Mouse (Mus musculus) gonadal fat pad, adult 2 months (tissue): ENCODE measurements at regions not wholly inside any gene's neighbourhood (a gene's known extent, or its start where the extent isn't known, plus 50 kb on each side); places are given as distances from the start of the nearest gene placed in this dataset.

ENCODE experiments used
- DNase-seq: peaks from one replicate; pipeline ENCODE4 v3.0.0-alpha.2; 2012; ENCODE audit warnings: low read depth

DNA sequence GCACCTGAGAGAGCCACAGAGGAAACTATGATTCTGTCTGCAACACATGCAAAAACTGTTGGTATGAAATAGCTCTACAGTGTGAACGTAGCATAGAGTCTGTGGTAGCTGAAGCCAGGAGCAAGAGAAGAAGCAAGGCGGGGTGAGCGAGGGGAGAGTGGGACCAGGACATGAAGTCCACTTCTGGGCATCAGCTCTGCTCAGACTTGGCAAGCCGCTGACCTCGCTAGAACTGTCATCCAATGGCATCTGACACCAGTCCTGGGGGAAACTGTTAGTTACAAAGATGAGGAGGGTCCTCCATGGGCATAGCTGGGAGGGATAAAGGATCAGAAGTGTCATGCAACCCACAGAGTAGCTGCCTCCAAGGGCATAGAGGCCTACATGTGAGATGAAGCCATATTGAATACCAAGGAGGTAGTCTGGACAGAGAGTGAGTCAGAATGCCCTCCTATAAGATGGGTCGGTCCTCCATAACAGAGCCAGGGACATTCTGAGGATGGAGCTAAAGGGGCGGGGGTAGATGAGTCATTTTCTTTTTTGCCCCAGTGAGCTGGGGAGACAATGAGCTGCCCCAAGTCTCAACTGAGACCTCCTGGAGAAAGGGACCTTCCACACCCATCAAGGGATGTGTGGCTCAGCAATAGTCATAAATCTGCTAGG lies 102.0 kb downstream of the 1810010D01Rik start:
- no peak for DNase-seq

DNA sequence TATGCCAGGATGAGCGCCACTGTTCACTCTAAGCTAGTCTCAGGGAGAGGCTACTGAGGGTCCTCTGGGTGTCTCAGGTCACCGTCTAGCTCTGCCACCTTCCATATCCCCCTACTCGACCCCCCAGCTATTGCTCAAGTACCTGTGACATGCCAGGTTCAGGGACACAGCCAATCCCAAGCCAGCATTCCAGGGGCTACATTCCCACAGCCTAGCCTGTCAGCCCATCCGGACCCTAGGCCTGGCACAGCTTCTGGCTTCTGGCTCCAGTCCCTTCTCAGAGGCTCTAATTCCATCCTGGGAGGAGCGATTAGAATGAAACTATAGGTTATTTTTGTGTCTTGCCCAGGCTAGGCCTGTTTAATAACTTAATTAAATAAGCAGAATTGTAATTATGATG lies 105.2 kb downstream of the 1810010D01Rik start:
- no peak for DNase-seq

DNA sequence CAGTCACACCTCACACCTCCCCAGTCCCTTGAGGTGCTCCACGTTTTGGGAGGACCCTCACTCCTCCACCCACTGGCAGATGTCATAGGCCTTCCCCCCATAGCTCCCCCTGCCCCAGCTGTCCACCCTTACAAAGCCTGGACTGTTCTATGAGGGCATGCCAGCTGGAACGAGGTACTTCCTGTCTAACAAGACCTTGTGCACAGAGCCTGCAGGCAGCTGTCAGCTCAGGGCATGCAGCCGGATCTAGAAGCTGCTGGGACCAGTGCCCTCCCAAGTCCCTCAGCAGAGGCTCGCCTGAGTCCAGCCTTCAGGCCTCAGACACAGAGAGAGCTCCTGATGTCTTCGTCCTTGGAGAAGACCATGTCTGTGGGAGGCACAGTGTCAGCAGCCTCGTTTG lies 105.7 kb downstream of the 1810010D01Rik start:
- DNase-seq: no peak

DNA sequence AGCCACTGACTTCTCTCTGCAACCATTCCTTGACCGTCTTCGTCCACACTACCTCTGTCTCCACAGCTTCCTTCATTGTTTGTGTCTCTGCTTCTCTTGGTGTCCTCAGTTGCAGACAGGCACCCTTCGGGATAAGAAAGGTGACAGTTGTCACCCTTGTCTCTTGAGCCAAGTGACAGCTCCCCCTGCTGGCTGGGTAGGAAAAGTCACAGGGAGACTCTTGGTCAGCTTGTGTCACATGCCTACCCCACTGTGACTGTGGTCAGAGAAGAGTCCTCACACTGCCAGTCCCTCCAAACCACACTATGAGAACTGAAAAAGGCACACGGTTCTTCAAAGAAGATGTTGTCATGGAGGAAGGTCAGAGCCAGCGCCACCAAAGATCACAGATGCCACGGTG lies 109.6 kb downstream of the 1810010D01Rik start:
- no peak for DNase-seq

DNA sequence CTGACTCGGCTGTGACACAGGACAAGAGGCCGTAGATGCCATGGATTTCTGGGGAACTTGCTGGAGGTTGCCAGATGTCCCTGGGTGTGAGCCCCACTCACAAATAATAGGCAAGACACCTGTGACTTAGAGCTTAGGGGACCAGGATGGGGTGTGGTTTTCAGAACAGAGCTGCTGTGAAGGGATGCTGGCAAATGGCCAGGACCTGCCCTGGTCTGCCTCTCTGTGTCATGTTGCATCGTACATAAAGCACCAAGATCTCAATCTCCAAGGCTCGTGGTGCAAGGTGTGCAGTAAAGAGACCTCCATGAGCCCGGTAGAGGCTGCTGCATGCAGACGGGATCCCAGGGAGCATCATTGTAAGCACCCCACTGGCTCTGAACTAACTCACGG lies 113.8 kb downstream of the 1810010D01Rik start:
- DNase-seq: no peak

DNA sequence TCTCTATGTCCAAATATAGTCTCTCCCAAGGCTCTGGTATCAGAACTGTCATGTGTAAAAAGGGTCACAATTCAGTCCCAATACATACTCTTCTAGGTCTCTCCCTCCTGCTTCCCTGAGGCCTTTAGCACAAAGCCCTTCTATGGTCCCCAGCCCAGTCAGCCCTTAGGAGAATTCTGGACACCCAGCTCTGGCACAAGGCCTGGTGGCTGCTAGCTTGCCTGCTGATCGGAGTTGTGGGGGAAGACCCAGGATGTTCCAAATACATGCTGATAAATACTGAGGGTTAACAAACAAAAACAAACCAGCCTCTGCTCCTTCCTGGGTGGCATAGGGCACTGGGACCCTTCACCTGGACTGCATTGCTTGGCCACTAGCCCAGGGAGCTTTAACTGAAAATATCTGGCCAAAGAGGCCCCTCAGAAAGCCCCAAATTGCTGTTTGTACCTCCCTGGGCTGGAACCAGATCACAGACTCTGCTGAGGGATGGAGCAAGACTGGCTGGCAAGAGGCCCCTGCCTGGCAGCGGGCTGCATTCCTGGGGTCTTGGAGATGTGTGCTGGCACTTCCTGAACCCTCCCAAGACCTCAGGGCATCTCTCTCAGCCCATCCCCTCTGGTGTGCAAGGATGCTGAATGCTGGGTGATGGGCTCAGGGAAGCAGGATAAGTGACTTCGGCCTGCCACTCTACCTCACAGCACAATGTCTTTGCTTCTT lies 114.3 kb downstream of the 1810010D01Rik start:
- DNase-seq: no peak

DNA sequence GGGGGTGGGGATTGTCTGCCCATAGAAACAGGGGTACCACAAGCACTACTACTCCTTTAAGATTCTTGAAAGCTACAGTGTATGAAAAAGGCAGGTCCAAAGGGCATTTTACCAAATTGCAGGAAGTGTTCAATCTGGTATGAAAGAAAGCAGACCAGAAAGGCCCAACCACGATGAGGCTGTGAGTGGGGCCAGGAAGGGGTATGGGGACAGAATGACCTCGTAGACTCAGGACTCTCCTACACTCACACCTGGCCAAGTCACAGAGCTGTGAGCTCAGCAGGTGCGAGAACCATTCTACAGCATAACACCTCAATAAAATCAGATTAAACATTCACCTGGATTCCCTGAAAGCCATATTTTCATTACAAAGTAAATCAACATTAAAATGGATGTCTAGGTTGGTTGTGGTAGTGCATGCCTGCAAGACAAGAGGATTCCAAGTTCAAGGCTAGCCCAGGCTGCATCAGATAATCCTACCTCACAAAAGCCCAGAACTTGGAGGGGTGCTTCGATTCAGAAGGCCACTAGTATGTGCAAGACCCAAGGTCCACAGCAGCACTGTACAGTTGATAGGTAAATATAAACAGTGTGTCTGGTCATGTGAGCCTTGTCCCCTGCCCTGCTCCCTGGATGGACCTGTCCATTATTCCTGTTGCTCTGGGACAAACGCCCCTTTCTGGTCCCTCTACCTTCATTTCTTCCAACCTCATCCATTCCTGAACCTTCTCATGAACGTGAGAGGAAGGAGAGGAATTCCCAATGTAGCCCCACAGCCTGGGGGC lies 115.3 kb downstream of the 1810010D01Rik start:
- no peak for DNase-seq

DNA sequence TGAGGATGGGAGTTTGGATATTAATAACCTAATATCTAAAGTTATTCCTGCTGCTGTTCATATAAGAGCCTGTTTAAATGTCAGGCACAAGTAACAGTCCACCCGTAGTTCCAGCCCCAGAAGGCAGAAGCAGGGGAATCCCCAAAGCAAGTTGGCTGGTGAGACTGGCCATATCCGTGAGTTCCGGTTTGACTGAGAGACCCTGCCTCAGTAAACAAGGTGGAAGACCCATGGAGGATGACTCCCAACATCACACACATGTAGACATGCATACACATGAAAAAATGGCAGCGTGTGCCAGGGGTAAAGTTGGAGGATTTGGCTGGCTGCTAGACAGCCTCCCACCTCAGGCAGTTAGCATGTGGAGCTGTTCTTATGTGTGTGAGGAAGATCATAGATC lies 117.1 kb downstream of the 1810010D01Rik start:
- no peak for DNase-seq

DNA sequence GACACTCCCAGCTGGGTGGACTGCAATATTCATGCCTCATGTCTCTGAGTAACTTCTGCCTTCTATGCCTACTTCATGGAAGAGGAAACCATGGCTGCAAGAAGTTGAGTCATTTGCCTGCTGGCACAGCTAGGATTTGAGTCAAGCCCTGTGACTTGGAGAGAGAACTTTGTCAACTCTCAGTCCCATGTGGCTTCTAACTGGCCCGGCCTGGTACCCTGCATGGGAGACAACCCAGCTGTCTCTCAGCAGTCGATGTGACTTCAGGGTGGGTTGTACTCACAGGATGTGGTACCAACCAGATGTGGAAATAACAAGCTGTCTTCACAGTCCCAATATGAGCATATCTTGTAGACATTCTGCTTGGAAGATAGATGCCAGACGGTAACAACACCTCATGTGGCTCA lies 118.6 kb downstream of the 1810010D01Rik start:
- no peak for DNase-seq

DNA sequence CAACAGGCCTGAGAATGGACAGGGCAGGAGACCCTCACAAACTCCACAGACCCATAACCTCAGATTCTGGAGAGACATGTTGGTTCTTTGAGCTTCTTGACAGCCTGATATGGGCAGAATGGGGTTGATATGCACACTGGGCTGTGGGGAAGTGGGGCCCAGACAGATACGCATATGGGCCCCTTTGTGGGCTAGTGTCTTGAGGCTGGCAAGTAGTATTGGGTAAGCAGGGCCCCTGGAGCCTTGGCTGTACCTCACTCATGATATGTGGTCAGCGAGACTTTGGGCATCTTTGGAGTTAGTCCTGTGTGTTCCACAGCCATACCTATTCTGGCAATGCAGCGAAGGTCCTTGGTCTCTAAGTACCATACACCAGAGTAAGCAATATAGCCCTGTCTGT lies 119.3 kb downstream of the 1810010D01Rik start:
- no peak for DNase-seq

DNA sequence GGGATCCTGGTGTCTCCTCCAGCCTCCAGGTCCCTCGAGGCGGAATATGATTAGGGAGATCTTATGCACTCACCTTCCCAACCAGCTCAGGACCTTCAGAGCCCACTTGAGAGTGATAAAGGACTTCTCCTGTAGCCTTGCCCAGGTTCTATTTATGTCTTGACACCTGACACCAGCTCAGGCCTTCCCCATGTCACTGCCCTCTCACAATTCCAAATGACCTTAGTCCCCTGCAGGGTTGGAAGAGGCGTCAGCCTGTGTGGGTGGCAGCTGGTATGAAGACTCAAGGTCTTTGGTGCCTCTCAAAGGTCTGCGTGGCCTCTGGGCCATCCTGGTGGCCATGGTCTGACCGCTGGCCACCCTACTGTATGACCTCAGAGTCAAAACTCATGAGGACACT lies 120.1 kb downstream of the 1810010D01Rik start:
- DNase-seq: no peak

DNA sequence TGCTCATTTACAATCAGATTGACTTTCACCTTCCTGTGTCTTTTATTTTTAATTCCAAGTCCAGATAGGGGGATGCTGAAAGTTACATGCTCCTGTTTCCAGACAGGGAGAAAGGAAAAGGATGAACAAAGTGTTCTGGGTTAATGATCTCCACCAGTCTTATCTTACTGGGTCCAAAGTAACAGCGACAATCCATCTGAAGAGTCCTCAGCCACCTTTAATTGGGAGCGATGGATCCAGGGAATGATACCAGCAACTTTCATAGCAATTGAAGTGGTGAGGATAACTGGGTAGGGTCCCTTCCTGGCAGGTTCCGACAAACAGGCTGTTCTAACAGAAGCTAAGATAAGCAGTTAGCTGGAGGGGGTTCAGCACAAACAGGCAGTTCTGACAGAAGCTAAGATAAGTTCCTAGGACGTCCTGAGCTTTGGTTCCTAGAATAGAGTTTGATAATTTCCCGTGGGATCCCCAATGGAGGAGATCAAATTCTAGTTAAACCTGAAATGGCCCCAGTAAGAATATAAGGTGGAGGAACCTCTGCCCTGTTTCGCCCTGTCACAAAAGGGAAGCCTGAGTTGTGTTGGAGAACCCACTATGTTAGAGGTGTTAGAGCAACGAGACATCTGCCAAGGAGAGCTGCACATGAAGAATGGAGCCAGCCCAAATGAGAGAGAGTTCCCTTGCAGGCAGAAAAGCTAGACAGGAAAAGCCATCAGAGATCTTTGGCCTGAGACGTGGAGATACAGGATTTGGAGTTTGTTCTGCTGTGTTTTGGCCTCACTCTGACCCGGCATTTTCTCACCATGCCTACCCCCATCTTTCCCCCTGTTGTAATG lies 124.8 kb downstream of the 1810010D01Rik start:
- DNase-seq: no peak

DNA sequence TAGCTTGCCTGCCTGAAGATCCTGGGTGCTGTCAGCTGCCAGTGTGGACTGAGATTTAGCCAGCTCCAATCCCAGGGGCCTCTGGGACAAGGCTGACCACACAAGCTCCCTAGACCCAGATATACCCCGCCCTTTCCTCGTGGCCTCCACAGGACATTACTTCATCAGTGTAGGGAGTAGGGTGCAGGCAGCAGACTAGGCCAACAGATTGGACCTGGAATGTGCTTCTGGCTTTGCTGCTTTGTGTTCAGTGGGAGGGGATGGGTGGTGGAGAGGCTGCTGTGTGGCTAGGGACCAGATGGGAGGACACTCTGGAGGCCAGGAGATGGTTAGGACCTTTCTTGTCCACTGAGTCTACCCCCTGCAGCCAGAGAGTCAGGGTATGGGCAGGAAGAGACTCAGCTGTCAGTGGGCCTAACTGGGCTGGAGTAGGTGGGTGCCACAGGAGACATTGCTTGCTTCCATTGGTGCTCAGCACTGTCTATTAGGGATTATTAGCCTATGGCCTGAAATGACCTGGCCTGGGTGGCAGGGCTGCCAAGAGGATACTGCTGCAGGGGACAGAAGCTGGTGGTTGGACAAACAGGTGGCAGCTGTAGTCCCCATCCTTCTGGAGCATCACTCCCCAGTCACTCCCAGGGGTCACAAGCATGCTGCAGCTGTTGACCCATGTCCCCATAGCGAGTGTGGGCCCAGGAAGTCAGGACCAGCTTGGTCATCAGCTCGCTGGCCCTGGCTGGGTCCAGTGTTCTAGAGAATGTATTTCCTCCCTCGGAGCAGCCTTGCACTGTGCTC lies 132.5 kb upstream of the Ccnd1 start:
- DNase-seq: no peak

DNA sequence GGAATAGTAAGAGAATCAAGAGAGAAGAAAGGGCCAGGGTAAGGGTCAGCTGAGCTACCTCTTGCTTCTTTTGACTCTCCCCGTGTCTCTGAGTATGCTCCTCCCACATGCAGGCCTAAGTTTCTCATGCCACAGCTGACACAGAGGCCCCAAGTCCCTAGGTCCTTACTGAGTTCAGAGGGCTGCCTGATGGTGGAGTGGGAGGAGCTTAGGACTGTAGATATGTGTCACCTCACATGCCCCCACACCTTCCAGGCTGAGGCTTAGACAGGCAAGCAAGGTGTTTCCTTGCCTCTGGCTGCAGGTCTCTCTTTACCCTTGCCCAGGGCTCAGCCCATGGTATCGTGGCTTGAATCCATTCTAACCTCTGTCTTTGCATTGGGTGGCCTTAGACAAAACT lies 131.8 kb upstream of the Ccnd1 start:
- DNase-seq: no peak

DNA sequence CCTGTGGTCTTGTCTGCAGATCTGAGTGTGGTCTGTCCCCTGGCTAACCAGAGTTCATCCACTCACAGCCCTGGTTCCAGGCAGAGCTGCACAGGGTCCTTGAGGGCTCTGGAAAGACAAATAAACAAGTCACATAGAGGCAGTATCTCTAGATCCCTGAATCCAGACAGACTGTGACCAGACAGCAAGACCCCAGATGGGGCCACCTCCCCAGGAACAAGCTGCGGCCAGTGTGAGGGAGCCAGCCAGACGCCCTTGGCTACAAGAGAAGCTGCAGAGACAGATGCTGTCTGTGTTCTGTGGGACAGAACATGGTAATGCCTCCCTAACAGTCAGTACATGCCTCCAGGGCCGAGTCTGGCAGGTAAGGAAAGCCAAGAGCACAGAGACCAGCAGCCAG lies 127.6 kb upstream of the Ccnd1 start:
- DNase-seq: no peak

DNA sequence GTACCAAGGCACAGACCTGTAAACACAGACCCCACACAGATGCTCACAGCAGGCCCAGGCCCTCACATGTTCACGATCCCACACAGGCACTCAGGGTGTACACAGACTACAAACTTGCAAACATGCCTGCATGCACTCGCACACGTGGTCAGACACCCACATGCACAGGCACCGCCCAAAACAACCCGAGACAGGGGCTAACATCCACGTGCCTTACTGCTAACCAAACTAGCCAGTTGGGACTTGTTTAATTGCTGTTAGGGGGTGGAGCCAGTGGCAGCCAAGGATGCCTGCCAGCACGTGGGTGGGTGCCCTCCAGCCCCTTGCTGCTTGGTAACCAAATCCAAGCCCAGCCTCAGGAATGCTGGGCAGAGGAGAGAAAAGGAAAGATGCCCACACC lies 116.6 kb upstream of the Ccnd1 start:
- peak; percentile 68 for DNase-seq

DNA sequence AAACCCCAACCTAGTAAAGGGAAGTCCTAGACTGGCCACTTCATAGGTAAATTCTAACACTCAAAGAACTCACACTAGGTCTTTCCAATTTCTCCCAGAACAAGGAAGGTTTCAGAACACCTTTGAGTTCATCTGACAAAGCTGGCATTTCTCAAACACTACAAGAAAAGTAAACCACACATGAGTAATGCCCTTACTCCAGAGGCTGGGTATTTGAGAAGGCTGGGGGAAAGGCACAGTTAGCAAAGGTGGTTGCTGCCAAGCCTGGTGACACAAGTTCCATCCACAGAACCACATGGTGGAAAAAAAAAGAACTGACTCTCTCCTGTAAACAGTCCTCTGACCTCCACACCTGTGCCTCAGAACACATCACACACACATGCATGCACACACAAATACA lies 111.9 kb upstream of the Ccnd1 start:
- no peak for DNase-seq

DNA sequence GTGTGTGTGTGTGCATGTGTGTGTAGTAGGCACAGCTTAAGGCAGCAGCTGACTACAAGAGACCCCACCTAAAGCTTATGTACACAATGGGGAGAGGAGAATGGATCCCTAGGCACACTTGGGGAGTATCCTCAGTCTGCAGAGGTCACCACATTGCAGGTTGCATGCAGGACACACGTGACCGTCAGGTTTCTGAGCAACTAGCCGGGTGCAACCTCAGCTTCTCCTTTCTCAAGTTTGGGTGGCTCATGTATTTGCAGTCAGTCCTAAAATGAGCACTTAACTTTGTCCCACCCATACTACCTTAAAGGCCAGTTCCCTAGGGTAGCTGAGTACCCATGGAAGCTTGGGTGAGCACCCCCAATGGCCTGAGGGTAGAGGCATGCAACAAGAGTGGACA lies 111.0 kb upstream of the Ccnd1 start:
- no peak for DNase-seq

DNA sequence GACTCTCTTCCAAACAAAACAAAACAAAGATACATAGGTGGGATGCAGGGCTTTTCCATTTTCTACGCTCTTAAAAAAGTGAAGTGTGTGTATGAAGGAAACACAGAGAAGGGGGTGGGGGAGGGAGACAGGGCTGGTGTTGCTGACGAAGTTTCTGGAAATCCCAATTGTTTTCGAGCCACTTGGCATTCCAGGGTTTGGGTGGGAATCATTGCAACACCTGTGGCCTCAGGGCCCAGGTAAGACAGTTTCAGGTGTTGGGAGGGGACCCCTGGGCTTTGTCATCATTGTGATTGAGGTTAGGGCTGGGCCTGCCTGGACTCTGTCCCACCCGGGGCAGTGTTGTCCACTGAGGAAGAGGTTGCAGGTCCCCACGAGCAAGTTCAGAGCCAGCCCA lies 108.8 kb upstream of the Ccnd1 start:
- DNase-seq: no peak

DNA sequence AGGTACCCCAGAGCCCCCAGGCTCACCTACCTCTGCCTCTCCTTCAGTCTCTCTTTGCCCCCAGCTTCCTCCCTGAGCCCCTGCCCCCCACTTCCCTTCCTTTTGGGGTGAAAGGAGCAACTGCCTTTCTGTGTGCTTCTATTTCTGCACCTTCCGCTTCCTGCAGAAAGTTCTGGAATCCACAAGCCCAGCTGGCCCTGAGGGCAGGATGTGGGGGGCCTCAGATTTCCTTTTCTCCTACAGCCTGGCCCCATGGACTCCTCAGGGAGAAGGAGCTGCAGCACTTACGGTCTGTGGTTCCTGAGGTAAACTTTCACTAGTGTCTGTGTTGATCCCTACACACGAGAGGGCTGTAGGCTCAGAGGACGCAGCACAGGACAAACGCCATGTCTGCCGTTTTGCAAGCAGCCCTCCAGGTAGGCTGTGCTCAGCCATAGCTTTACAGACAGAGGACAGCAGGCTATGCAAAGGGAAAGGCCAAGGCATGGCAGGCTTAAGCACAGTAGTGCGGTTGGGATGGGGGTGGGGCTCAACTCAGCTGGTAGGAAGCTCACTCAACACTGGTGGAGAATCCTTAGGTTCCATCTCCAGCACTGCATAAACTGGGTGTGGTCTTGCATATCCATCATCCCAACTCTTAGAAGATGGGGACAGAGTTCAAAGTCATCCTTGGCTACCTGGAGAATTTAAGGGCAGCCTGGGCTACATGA lies 108.2 kb upstream of the Ccnd1 start:
- no peak for DNase-seq

DNA sequence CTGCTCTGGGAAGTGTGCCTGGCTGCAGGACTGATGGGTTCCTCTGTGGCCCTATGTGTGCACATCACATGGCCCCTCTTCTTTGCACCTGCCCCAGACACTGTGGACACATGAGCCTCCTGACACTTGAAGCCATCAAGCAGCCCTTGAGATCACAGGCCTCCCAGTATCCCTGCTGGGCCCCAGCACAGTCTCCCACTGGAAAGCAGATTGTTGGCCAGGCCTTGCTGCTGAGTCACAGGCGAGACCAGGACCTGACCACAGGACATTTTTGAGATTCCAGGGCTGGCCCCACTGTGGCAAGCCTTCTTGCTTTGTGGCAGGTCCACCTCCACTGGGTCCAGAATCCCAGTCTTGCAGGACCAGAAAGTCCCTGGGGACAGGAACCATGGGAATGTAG lies 105.5 kb upstream of the Ccnd1 start:
- no peak for DNase-seq
